8 mouse cellular contexts compared by ENCODE assay signal in the genomic region with DNA sequence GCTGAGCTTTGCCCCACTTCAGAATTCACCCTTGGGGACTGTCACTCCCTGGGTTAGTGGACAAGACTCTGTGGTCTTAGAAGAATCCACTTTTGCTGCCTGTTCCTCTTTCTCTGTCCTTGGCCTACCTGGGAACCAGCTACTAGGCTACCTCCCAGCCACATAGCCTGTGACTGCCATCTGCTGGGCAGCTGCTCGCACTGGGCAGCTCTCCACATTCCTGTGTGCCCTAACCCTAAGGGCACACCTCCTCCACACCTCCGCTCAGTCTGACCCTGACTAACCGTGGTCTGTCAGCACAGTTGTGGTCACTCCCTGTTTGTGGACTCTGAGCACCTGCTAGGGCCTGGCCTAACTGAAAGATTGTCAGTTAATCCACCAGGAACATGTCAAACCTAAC. TPM values are rescaled to one million over a fixed set of nuclear protein-coding genes. Genes with fewer than 3 reads are reported as not detected.
A peak's percentile ranks its signal among the peaks of the same experiment; 100 is the strongest.
DNase-seq lines count a peak whose midpoint lies in the region; TF ChIP-seq lines count a peak whose summit lies in the region.
"Had no signal": no experiment of that assay in that cellular context is flagged by ENCODE, and none has a peak within 500 bp of the region (broad histone marks: within the 10 kb centered on the region; RNA-seq: fewer than 3 reads in every experiment).

No protein-coding gene starts in this region.

- no peak for DNase-seq in testis, postnatal 14 days (ENCODE audit: low spot score)
- peak; percentile 73 for DNase-seq in brain, adult 2 months (ENCODE audit: low read depth, low spot score)
- peak; percentile 45 to 63 for DNase-seq in heart, postnatal 14 days
- DNase-seq in lung, postnatal 14 days: peak; percentile 57
- DNase-seq in thymus, postnatal 36 days: peak; percentile 49 to 61
- no peak for DNase-seq in urinary bladder, adult 18-20 months (ENCODE audit: low spot score in 2 of 2)

- intact Hi-C loops in heart, postnatal 14 days (cut with DNase I): loop anchor here (5.0 kb wide), 1 partner anchor 114 kb away; a partner anchor contains a TSS

- H3K27ac ChIP-seq in testis, adult 2 months (ENCODE audit: control insufficient read depth, insufficient read depth, low read depth, low read length): no peak overlapping the region

- TF ChIP-seq POLR2A in testis, adult 2 months (IDR thresholded peaks at IDR 0.05; ENCODE audit: control insufficient read depth, low read depth, low read length): no peak

- no peaks in the 10 kb centered on the region for H3K27me3 ChIP-seq in testis, adult 2 months (ENCODE audit: control insufficient read depth, insufficient read depth, low read length)

- H3K4me1 ChIP-seq in testis, adult 2 months (ENCODE audit: control insufficient read depth, insufficient read depth, low read length): no peaks in the 10 kb centered on the region

- H3K36me3 ChIP-seq in testis, adult 2 months (ENCODE audit: control insufficient read depth, insufficient read depth, low read length): no peaks in the 10 kb centered on the region; the same call in none of the 2 replicates

- H3K4me3 ChIP-seq in testis, adult 2 months (ENCODE audit: control insufficient read depth, low read depth, low read length): no peak overlapping the region

- peak; percentile 52; the same call in 1 of the 2 replicates for TF ChIP-seq CTCF in testis, adult 2 months (IDR thresholded peaks at IDR 0.05; ENCODE audit: control insufficient read depth, insufficient read depth, insufficient replicate concordance, low read depth, low read length)

RNA-seq across cellular contexts. Expression of a gene that starts 19.9 kb away (rescaled TPM):
- polyA plus RNA-seq in testis, adult 2 months (2012; rRNA removed): 0.28 and 0.47 TPM in 2 replicates
- not detected for total RNA-seq in heart, postnatal 14 days (2021)

RNA-seq across cellular contexts. Expression of a gene that starts 27.6 kb away (rescaled TPM):
- polyA plus RNA-seq in testis, adult 2 months (2012; rRNA removed): 130 and 146 TPM in 2 replicates
- not detected for total RNA-seq in heart, postnatal 14 days (2021)
- polyA plus RNA-seq: frontal cortex, adult 2 months had no signal

RNA-seq across cellular contexts. Expression of a gene that starts 55.7 kb away (rescaled TPM):
- polyA plus RNA-seq in testis, adult 2 months (2012; rRNA removed): 125 and 134 TPM in 2 replicates
- 10 to 100 TPM; 17.5 to 18.3 TPM for total RNA-seq in heart, postnatal 14 days (2021)

RNA-seq across cellular contexts. Expression of a gene that starts 56.8 kb away (rescaled TPM):
- 12.4 and 16.8 TPM in 2 replicates for polyA plus RNA-seq in testis, adult 2 months (2012; rRNA removed)
- 10 to 100 TPM; 30.5 to 34.1 TPM for total RNA-seq in heart, postnatal 14 days (2021)

Comparison
In these comparisons a context has a peak if more than half of its experiments do, and no peak if none do; other contexts are left out.
1. DNase-seq: peak in brain, adult 2 months (single experiment), heart, postnatal 14 days (2 of 2), lung, postnatal 14 days (single experiment) and thymus, postnatal 36 days (2 of 2); none in testis, postnatal 14 days (single experiment) and urinary bladder, adult 18-20 months (0 of 2).